Mouse (Mus musculus) MEL (cell line): ENCODE results near the gene Tab1. TPM values are rescaled to one million over a fixed set of nuclear protein-coding genes. Genes with fewer than 3 reads are reported as not detected.

Source experiments
- DNase-seq: peaks from one replicate; pipeline ENCODE4 v3.0.0; 2011; ENCODE audit warnings: low read depth, low spot score
- H3K27ac ChIP-seq: 2 replicates; pipeline ENCODE4 v1.5.1; 2012; ENCODE audit warnings: low read depth, mild to moderate bottlenecking, control low read depth, low read length, moderate library complexity; ENCODE audit not compliant: control insufficient read depth
- H3K27me3 ChIP-seq, 2 experiments: fragments of 150-350 bp in 1 of 2; sonication (generic) in 1 of 2; 2 replicates each; pipeline ENCODE4 v1.6.1; 2012; ENCODE audit warnings: low read length in 2 of 2, mild to moderate bottlenecking in 2 of 2, improper control_type of control experiment in 1 of 2, moderate library complexity in 1 of 2; ENCODE audit not compliant: insufficient read depth in 2 of 2, control insufficient read depth in 1 of 2
- H3K36me3 ChIP-seq, 2 experiments: 2 replicates each; pipeline ENCODE4 v1.6.1; 2012 to 2014; ENCODE audit warnings: low read length in 2 of 2, improper control_type of control experiment in 1 of 2, inconsistent platforms in 1 of 2, mild to moderate bottlenecking in 1 of 2; ENCODE audit not compliant: insufficient read depth in 2 of 2, control insufficient read depth in 1 of 2
- H3K4me1 ChIP-seq, 2 experiments: fragments of 150-350 bp in 1 of 2; sonication (generic) in 1 of 2; 2 replicates each; pipeline ENCODE4 v1.6.1; 2012; ENCODE audit warnings: low read length in 2 of 2, improper control_type of control experiment in 1 of 2, mild to moderate bottlenecking in 1 of 2; ENCODE audit not compliant: insufficient read depth in 2 of 2, control insufficient read depth in 1 of 2
- H3K4me3 ChIP-seq, 2 experiments: fragments of 150-350 bp in 1 of 2; sonication (generic) in 1 of 2; 2 replicates each; pipeline ENCODE4 v1.5.1; 2012; ENCODE audit warnings: low read depth in 2 of 2, low read length in 2 of 2, mild to moderate bottlenecking in 2 of 2, moderate library complexity in 2 of 2, control low read depth in 1 of 2, improper control_type of control experiment in 1 of 2; ENCODE audit not compliant: control insufficient read depth in 1 of 2, insufficient read depth in 1 of 2
- H3K79me2 ChIP-seq: 2 replicates; pipeline ENCODE4 v1.6.1; 2012; ENCODE audit warnings: mild to moderate bottlenecking, low read length, moderate library complexity; ENCODE audit not compliant: control insufficient read depth, poor library complexity, insufficient read depth
- H3K9ac ChIP-seq: 2 replicates; pipeline ENCODE4 v1.6.1; 2012; ENCODE audit warnings: low read depth, mild to moderate bottlenecking, control low read depth, low read length, moderate library complexity; ENCODE audit not compliant: control insufficient read depth, poor library complexity, severe bottlenecking
- H3K9me3 ChIP-seq: fragments of 150-350 bp; sonication (generic); replicated peaks from 2 replicates; pipeline ENCODE4 v1.6.1; 2012; ENCODE audit warnings: mild to moderate bottlenecking, low read length, improper control_type of control experiment, moderate library complexity; ENCODE audit not compliant: insufficient read depth
- CHD1 ChIP-seq: IDR thresholded peaks from 2 replicates; pipeline ENCODE4 v1.6.1; 2012; ENCODE audit warnings: low read depth, mild to moderate bottlenecking, inconsistent platforms, low read length, improper control_type of control experiment
- CTCF ChIP-seq, 3 experiments: IDR thresholded peaks in 2 of 3; conservative IDR thresholded peaks in 1 of 3; 2 replicates each; pipeline ENCODE4 v1.5.1; 2011 to 2012; ENCODE audit warnings: low read length in 3 of 3, low read depth in 2 of 3, mild to moderate bottlenecking in 2 of 3, improper control_type of control experiment in 1 of 3, inconsistent platforms in 1 of 3, mixed read lengths in 1 of 3, moderate library complexity in 1 of 3; ENCODE audit not compliant: control insufficient read depth in 1 of 3, insufficient read depth in 1 of 3, poor library complexity in 1 of 3, severe bottlenecking in 1 of 3
- E2F4 ChIP-seq: IDR thresholded peaks from 2 replicates; pipeline ENCODE4 v1.6.1; 2011; ENCODE audit warnings: low read depth, low read length, improper control_type of control experiment, borderline replicate concordance
- EP300 ChIP-seq, 2 experiments: IDR thresholded peaks; 2 replicates each; pipeline ENCODE4 v1.6.1; 2011; ENCODE audit warnings: improper control_type of control experiment in 2 of 2, low read length in 2 of 2, low read depth in 1 of 2, mild to moderate bottlenecking in 1 of 2
- ETS1 ChIP-seq: IDR thresholded peaks from 2 replicates; pipeline ENCODE4 v1.6.1; 2012; ENCODE audit warnings: low read depth, mild to moderate bottlenecking, inconsistent platforms, low read length, improper control_type of control experiment, moderate library complexity
- GATA1 ChIP-seq: IDR thresholded peaks from 2 replicates; pipeline ENCODE4 v1.6.1; 2011; ENCODE audit warnings: low read depth, low read length, improper control_type of control experiment
- HCFC1 ChIP-seq: IDR thresholded peaks from 2 replicates; pipeline ENCODE4 v1.6.1; 2012; ENCODE audit warnings: low read depth, mild to moderate bottlenecking, inconsistent platforms, low read length, improper control_type of control experiment, moderate library complexity
- JUND ChIP-seq: IDR thresholded peaks from 2 replicates; pipeline ENCODE4 v1.6.1; 2011; ENCODE audit warnings: low read depth, mild to moderate bottlenecking, improper control_type of control experiment, low read length
- KAT2A ChIP-seq: conservative IDR thresholded peaks from 2 replicates; pipeline ENCODE4 v1.6.1; 2012; ENCODE audit warnings: low read depth, low read length, improper control_type of control experiment, inconsistent platforms
- MAX ChIP-seq: IDR thresholded peaks from 2 replicates; pipeline ENCODE4 v1.6.1; 2011; ENCODE audit warnings: low read length, improper control_type of control experiment
- MAZ ChIP-seq: IDR thresholded peaks from 2 replicates; pipeline ENCODE4 v1.6.1; 2012; ENCODE audit warnings: low read depth, mild to moderate bottlenecking, inconsistent platforms, low read length, improper control_type of control experiment
- MYB ChIP-seq: IDR thresholded peaks from 2 replicates; pipeline ENCODE4 v1.6.1; 2011; ENCODE audit warnings: mild to moderate bottlenecking, low read depth, low read length, improper control_type of control experiment
- MYC ChIP-seq: IDR thresholded peaks from 2 replicates; pipeline ENCODE4 v1.6.1; 2011; ENCODE audit warnings: low read depth, mild to moderate bottlenecking, low read length, improper control_type of control experiment, moderate library complexity
- NRF1 ChIP-seq: IDR thresholded peaks from 2 replicates; pipeline ENCODE4 v1.6.1; 2014; ENCODE audit warnings: low read depth, mild to moderate bottlenecking, inconsistent platforms, low read length, improper control_type of control experiment, moderate library complexity; ENCODE audit not compliant: poor library complexity, insufficient read depth, severe bottlenecking
- POLR2A ChIP-seq, 2 experiments: IDR thresholded peaks; 2 replicates each; pipeline ENCODE4 v1.6.1; 2011 to 2012; ENCODE audit warnings: low read length in 2 of 2, mild to moderate bottlenecking in 2 of 2, control low read depth in 1 of 2, improper control_type of control experiment in 1 of 2, low read depth in 1 of 2, moderate library complexity in 1 of 2; ENCODE audit not compliant: control insufficient read depth in 1 of 2, insufficient read depth in 1 of 2, poor library complexity in 1 of 2
- POLR2AphosphoS2 ChIP-seq: IDR thresholded peaks from 2 replicates; pipeline ENCODE4 v1.6.1; 2011; ENCODE audit warnings: low read length, improper control_type of control experiment
- RAD21 ChIP-seq: IDR thresholded peaks from 2 replicates; pipeline ENCODE4 v1.6.1; 2011; ENCODE audit warnings: mild to moderate bottlenecking, low read depth, low read length, improper control_type of control experiment
- RCOR1 ChIP-seq: IDR thresholded peaks from 2 replicates; pipeline ENCODE4 v1.6.1; 2012; ENCODE audit warnings: low read depth, mild to moderate bottlenecking, inconsistent platforms, low read length, improper control_type of control experiment
- SIN3A ChIP-seq: IDR thresholded peaks from 2 replicates; pipeline ENCODE4 v1.6.1; 2012; ENCODE audit warnings: low read length, improper control_type of control experiment, inconsistent platforms
- SMC3 ChIP-seq: IDR thresholded peaks from 2 replicates; pipeline ENCODE4 v1.6.1; 2011; ENCODE audit warnings: low read depth, low read length, improper control_type of control experiment
- TAL1 ChIP-seq: IDR thresholded peaks from 2 replicates; pipeline ENCODE4 v1.6.1; 2012; ENCODE audit warnings: mild to moderate bottlenecking, inconsistent platforms, low read length, moderate library complexity, mixed read lengths
- TCF12 ChIP-seq: IDR thresholded peaks from 2 replicates; pipeline ENCODE4 v1.6.1; 2014; ENCODE audit warnings: low read depth, mild to moderate bottlenecking, inconsistent platforms, low read length, improper control_type of control experiment, moderate library complexity
- UBTF ChIP-seq: IDR thresholded peaks from 2 replicates; pipeline ENCODE4 v1.6.1; 2012; ENCODE audit warnings: low read depth, mild to moderate bottlenecking, inconsistent platforms, low read length, improper control_type of control experiment, moderate library complexity, borderline replicate concordance; ENCODE audit not compliant: insufficient read depth
- USF1 ChIP-seq: IDR thresholded peaks from 2 replicates; pipeline ENCODE4 v1.6.1; 2014; ENCODE audit warnings: low read depth, mild to moderate bottlenecking, inconsistent platforms, low read length, improper control_type of control experiment, moderate library complexity
- USF2 ChIP-seq, 2 experiments: IDR thresholded peaks; 2 replicates each; pipeline ENCODE4 v1.6.1; 2011 to 2012; ENCODE audit warnings: improper control_type of control experiment in 2 of 2, low read length in 2 of 2, borderline replicate concordance in 1 of 2, inconsistent platforms in 1 of 2, low read depth in 1 of 2, mild to moderate bottlenecking in 1 of 2; ENCODE audit not compliant: insufficient read depth in 1 of 2
- ZC3H11A ChIP-seq: IDR thresholded peaks from 2 replicates; pipeline ENCODE4 v1.6.1; 2012; ENCODE audit warnings: low read depth, mild to moderate bottlenecking, inconsistent platforms, low read length, improper control_type of control experiment
- ZMIZ1 ChIP-seq: IDR thresholded peaks from 2 replicates; pipeline ENCODE4 v1.6.1; 2012; ENCODE audit warnings: low read depth, mild to moderate bottlenecking, inconsistent platforms, low read length, improper control_type of control experiment, moderate library complexity
- ZNF384 ChIP-seq: IDR thresholded peaks from 2 replicates; pipeline ENCODE4 v1.6.1; 2012; ENCODE audit warnings: low read depth, mild to moderate bottlenecking, inconsistent platforms, low read length, improper control_type of control experiment
- polyA plus RNA-seq, 2 experiments: library from polyadenylated mRNA; stranded (reverse) in 1 of 2; unstranded in 1 of 2; fragments of >175 nt in 1 of 2; fragments of >200 nt in 1 of 2; gene quantifications; 2 replicates each; pipeline versions ENCODE4 v1.2.1 to v1.2.4; 2012; ENCODE audit warnings: low replicate concordance in 2 of 2, low read depth in 1 of 2; ENCODE audit not compliant: insufficient read length in 2 of 2, insufficient read depth in 1 of 2, missing spikeins in 1 of 2
- total RNA-seq: library from RNA; depleted of rRNA; stranded (reverse); fragments of 300-350 nt; gene quantifications from 2 replicates; pipeline ENCODE4 v1.2.3, GENCODE M21; 2012

Tab1 gene
- total and polyA plus RNA-seq, 3 experiments = 23.3 to 31.1 TPM; not detected in 1

- TF ChIP-seq MYB = no peak
- TF ChIP-seq TAL1 = peak; percentile 87
- TF ChIP-seq MYC = no peak
- TF ChIP-seq TCF12 = peak; percentile 99
- TF ChIP-seq E2F4 = no peak
- TF ChIP-seq POLR2A (IDR thresholded peaks at IDR 0.05; ENCODE audit: control insufficient read depth in 1 of 2, insufficient read depth in 1 of 2, low read depth in 1 of 2, low read length in 2 of 2, poor library complexity in 1 of 2) = 0 out of 4 replicates have a peak, but pooled peaks of 1 of the 2 experiments have one; percentile 20
- peak; percentile 45; the same call in 1 of the 2 replicates for TF ChIP-seq RCOR1
- peak; percentile 78 for TF ChIP-seq NRF1
- TF ChIP-seq USF2 (IDR thresholded peaks at IDR 0.05; ENCODE audit: borderline replicate concordance in 1 of 2, insufficient read depth in 1 of 2, low read depth in 1 of 2, low read length in 2 of 2) = no peak
- no peak for TF ChIP-seq KAT2A
- no peak for TF ChIP-seq ZC3H11A
- no peak for TF ChIP-seq RAD21
- TF ChIP-seq CHD1 = no peak
- no peak for TF ChIP-seq JUND
Measured at GRCm38 (mm10) chr15:80087406-80088012, 45.4 kb upstream of the Tab1 start (continued).

GRCm38 (mm10) chr15:80088637-80089036 is 44.3 kb upstream of the Tab1 start:
- Histone ChIP-seq H3K27me3 (no peaks in the 10 kb centered on the region), H3K27ac (peak overlapping the region; percentile 76), H3K4me1 (peaks cover 12 to 28% of the 10 kb centered on the region in 2 experiments), H3K4me3 (no peak overlapping the region), H3K9me3 (no peaks in the 10 kb centered on the region), H3K9ac (peak overlapping the region; percentile 51), H3K36me3 (peaks cover 0 to 20% of the 10 kb centered on the region in 2 experiments; a peak in 2 of 4 replicates), H3K79me2 (peaks cover 24% of the 10 kb centered on the region)
- DNase-seq = peak; percentile 95
- TF ChIP-seq ZNF384 (peak; percentile 92), MAZ (peak; percentile 68; the same call in 1 of the 2 replicates), ETS1 (0 out of 2 replicates have a peak, but pooled peaks have one; percentile 39), EP300 (IDR thresholded peaks at IDR 0.05; ENCODE audit: low read depth in 1 of 2, low read length in 2 of 2) (peak in 1 of 2 experiments; percentile 52; a peak in 1 of 4 replicates), MAX (no peak; the same call in 1 of the 2 replicates), CTCF (IDR thresholded peaks at IDR 0.05 in 2 of 3, conservative IDR thresholded peaks at IDR 0.05 in 1 of 3; ENCODE audit: control insufficient read depth in 1 of 3, insufficient read depth in 1 of 3, low read depth in 2 of 3, low read length in 3 of 3, poor library complexity in 1 of 3, severe bottlenecking in 1 of 3) (peak; percentile 76 to 96 (median 82)), SIN3A (peak; percentile 55; the same call in 1 of the 2 replicates), SMC3 (peak; percentile 80), MYB (no peak), ZMIZ1 (no peak), GATA1 (peak; percentile 26; the same call in 1 of the 2 replicates), HCFC1 (peak; percentile 61; the same call in 1 of the 2 replicates), POLR2AphosphoS2 (no peak), MYC (peak; percentile 25), TCF12 (peak; percentile 40; the same call in 1 of the 2 replicates), UBTF (no peak), USF2 (IDR thresholded peaks at IDR 0.05; ENCODE audit: borderline replicate concordance in 1 of 2, insufficient read depth in 1 of 2, low read depth in 1 of 2, low read length in 2 of 2) (no peak), USF1 (0 out of 2 replicates have a peak, but pooled peaks have one; percentile 22)
